Mouse (Mus musculus) left cerebral cortex, postnatal 4 days (tissue): ENCODE measurements around the gene Adtrp. TPM values are rescaled to one million over a fixed set of nuclear protein-coding genes. Genes with fewer than 3 reads are reported as not detected.
A peak's percentile ranks its signal among the peaks of the same experiment; 100 is the strongest.

Source experiments
- DNase-seq: peaks from one replicate; pipeline ENCODE4 v3.0.0-alpha.2; 2022
- intact Hi-C: fragments of 180-260 bp; cut with DNase I; formaldehyde crosslinking; loops from one replicate; pipeline ENCODE4 v1.15.1; 2025
- total RNA-seq, 2 experiments: library from RNA; stranded (reverse); gene quantifications; 2 replicates each; pipeline ENCODE4 v1.2.3; 2021

Adtrp gene
- total RNA-seq, 2 experiments from 2014 or later, result not detected

DNA sequence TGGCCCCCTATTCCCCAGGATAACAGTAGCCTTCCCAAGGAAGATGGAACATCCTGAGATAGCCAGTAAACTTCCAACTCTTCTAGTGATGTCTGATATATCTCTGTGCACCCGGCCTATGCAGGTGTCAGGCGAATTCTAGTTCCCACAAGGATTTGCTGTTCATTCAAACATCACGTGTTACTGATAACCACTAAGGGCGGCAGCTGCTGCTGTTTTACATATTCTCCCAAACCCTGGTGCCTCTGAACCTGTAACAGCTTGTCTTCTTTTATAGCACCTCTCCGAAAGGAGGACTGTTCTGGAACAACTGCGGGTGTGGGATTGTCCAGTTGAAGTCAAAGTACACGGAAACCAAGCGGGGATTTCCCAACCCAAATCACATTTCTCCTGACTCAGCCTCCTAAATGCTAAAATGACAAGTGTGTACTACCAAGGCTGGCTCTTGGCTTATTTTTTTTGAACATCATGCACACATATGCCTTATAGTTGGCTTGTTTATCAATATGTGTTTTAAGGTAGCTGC lies 13.8 kb downstream of the Adtrp start:
- no peak for DNase-seq
- intact Hi-C loops, result no loop called here

DNA sequence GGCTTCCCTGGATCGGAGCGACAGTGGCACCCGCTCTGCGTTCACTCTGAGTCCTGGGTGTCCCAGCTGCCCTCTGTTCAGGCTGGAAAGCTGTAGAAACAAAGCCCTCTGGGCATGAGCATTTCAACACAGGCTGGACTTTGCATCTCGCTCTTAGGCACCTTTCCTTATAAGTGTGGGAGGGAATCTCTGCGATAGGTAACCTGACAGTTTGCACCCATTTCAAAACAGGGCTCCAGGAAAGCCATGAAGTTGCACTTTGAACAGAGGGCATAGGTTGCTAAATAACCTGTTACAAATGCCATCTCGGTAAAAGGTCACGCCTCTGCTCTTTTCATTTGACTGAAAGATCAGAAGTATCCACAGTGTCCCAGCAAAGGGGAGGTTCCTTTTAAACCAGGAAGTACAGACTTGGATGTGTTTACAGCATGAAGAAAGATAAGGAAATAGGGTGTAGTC lies 19.2 kb downstream of the Adtrp start:
- intact Hi-C loops, result no loop called here
- no peak for DNase-seq

DNA sequence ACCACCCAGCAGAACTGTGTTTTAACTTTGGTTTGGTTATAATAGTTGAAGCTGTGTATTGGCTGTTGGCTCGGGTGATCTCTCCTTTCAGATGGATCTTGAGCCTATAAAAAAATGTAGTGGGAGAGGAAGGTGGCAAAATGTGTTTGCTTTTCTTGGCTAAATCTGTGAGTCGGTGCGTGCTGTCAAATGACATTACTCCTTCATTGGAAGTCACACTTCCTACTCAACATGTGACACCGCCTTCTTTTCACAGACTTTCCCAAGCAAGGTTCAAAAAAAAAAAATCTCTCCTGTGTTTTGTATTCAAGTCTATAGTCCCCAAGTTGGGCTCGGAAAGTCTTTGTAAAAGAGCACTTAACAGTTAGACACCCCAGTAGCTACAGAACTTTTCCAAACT lies 19.9 kb downstream of the Adtrp start:
- intact Hi-C loops, result no loop called here
- DNase-seq, result no peak

DNA sequence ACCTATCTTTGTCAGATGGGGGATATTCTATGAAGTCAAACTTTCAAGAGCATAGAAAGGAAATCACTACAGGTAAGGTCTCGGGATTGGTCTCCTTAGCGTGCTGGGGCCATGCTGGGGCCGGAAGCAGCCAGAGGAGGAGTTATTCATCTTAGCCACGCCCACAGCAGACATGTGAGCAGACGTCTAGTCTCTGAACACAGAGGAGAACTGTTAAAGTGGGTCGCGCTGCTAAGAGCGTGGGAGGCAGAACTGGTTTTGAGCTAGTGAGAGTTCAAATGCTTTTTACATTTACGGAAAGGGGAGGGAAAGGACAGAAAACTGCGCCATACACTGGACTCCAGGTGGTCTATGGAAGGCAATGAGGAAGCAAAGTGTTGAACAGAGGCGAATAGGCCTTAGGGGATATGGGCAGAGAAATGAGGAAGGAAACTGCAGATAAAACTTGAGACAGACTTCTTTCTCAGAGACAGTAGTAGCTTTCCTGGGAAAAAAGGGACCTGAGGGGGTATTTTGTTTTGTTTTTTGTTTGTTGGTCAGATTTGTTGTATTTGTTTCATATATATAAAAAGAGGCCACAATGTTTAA lies 22.0 kb downstream of the Adtrp start:
- no peak for DNase-seq
- intact Hi-C loops, result no loop called here

DNA sequence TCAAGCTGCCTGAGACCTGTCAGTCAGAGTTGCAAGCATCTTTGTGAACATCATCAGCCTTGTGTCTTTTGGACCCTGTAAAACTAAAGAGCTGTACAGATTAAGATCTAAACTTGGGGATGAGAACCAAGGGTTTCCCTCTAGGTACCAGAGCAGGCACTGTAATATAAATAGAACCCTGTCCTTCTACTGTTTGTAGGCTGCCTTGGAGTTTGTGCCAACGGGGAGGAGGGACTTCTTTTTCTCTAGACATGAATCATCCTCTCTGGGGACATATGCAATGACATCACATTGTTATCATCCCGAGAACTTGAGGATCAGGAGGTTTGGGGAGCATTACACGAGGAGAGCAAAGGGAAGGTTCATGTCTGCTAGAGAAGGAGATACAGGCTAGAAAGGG lies 24.4 kb downstream of the Adtrp start:
- DNase-seq, result no peak

DNA sequence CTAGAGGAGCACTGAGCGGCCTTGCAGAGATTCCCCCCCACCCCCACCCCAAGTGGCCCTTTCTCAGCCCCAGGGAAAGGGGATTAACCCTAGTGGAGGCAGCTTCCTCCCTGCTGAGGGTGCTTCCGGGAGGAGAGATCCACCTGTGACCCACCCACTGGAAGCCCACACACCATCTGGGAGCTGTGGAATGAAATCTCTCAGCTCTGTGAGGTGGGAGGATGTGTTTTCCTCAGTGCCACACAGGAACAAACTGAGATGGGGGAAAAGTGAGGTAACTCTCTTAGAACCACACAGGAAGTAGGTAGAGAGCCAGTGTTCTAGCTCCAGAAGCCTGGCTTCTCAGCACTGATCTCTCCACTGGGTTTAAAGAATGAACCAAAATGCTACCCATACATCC lies 24.9 kb downstream of the Adtrp start:
- no peak for DNase-seq
- intact Hi-C loops, result no loop called here

More for the DNA sequence above, 24.4 kb downstream of the Adtrp start:
- intact Hi-C loops, result no loop called here

DNA sequence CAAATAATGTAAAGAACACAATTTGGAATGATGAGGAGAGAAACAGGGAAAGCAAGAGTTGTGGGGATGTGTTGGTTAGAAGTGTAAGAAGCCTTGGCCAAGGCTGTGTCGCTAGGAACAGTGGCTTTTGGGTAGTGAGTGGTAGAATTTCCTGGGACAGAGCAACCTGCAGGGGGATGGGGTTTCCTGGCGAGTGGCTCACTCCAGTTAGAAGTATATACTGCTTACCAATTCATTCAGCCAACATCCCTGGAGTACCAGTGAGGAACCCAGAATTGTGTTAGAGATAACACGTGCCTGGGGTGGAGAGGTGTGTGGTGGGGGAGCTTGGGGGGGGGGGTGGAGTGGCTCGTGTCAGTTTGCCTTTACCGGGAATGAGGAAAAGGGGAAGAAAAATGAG lies 25.4 kb downstream of the Adtrp start:
- intact Hi-C loops, result no loop called here
- no peak for DNase-seq

DNA sequence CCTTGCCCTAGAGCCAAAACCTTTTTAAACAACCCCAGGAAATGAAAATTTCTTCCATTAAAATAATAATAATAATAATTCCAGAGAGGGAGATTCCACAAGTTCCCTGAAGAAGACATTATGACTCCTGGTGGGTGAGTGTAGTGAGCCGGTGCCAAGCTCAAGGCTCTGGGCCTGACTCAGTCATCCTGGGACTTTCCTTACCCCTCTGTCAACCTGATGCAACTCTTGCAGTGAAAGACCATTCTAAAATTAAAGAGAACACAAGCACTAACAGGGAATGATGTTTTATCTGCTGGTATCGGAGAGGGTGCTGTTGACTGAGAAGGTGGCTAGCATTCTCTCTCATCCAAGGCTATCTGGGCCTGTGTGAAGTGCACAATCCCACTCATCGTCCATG lies 26.5 kb downstream of the Adtrp start:
- intact Hi-C loops, result no loop called here
- no peak for DNase-seq

DNA sequence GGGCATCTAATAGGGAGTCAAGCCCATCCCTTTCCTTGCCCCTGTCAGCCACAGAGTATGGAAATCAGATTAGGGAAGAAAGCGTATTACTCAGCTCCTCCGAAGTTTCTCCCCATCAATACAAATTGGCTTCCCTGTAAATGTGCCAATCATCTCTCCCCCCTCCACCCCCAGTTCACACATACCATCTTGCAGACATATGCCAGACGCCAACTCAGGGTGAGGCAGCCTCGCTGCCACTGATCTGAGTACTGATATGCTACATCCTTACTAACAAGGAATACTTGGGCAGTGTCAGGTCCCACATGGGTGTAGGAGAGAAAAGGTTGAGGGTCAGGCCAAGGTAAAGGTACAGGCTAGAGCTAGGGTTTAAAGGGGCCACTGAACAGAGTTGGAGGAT lies 27.6 kb downstream of the Adtrp start:
- intact Hi-C loops, result no loop called here
- DNase-seq, result no peak

DNA sequence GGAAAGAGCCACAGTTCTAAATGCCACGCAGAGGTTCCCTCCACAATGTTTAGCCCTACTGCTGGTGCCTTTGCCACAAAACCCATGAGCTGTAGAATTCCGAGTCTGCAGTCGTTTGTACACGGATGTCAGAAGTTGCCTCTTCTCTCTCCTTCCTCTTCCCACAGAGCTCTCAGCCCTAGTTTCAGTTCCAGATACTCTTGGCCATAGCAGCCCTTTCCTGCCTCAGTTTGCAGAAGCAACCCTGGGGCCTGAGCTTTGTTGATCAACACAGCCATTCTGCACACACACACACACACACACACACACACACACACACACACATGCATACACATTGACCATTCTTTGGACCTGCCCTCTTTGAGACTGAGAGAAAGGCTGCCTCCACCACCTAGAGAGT lies 28.0 kb downstream of the Adtrp start:
- DNase-seq, result no peak
- intact Hi-C loops, result no loop called here

DNA sequence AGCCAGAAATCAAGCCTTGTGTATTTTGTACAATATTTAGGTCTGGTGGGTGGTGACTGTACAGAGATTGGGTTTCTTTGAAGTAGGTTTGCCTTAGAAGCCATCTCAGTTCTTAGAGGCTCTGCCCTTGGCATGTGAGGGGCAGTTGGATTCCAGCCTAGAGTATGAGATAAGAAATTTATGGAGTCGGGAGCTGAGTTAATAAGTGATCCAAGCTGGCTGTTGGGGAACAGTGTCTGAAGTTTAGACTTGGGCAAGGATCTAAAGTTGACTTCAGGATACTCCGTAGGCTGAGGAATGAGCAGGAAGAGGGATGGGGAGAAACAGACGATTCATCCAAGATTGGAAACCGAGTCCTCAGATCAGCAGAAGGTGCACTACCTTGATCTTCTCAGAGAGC lies 29.9 kb downstream of the Adtrp start:
- intact Hi-C loops, result no loop called here
- DNase-seq, result no peak

DNA sequence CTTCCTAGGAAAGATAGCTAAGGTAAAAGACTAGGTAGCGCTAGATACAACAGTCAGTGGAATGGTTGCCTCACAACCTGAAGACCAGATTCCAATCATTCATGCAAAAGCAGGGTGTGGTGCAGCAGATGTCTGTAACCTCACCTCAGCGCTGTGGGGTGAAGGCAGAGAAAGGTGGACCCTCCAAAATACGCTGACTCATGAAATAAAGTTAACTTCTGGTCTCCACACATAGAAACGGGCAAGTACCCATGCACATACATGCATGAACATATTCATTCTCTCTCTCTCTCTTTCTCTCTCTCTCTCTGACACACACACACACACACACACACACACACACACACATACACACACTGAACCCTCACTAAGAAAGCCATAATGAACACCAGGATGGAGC lies 30.8 kb downstream of the Adtrp start:
- intact Hi-C loops, result no loop called here
- DNase-seq, result no peak

DNA sequence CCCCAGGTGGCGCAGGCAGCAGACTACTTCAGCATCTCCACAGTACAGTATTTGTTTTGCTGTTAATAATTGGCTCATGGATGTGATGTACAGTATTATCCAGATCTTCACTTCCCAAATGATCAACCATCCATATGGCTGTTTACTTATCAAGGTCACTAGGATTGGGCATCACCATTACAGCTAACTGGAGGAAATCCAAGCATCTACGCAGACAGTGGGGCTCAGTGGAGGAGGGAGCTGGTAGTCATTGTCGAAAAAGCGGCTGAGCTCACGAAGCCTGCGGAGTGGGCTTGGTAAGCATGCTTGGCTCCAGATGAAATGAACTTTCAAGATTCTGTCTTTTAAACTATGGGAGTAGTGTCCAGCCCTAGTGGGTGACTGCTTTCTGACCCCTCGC lies 36.7 kb downstream of the Adtrp start:
- DNase-seq, result no peak
- intact Hi-C loops, result no loop called here

DNA sequence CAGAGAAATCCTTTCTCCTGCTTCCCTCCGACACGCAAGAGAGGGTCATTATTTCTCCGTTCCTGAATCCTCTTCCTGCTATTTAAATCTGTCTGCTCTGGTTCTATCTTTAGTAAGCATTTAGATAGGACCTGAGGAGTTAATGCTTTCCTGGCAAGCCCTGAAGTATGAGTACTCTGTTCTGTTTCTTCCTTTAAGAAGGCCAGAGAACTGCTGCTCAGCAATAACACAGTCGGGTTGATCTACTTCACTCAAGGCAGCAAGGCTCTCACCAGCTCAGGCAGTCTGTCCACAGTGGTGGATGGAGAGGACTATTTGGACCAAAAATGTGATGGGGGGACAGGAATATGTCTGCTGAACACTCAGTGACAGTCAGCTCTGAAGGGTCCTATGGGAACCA lies 39.7 kb downstream of the Adtrp start:
- intact Hi-C loops, result no loop called here
- no peak for DNase-seq

DNA sequence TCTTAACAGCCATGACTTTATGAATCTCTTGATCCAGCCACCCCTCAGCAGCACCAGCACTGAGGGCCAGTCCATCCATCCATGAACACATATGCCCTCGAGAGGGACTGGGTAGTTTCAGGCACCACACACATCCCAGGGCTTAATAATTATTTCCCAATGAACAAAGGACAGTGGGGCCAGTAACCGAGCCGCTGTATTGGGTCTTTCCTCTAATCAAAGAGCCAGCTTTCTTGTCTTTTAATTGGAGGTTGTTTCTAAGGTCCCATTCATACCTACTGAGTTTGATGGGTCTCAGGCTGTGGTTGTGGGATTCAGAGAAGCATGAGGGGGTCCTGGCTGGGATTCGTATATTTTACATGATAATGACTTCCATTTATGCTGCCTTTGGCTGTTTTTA lies 40.2 kb downstream of the Adtrp start:
- DNase-seq, result no peak
- intact Hi-C loops, result no loop called here

DNA sequence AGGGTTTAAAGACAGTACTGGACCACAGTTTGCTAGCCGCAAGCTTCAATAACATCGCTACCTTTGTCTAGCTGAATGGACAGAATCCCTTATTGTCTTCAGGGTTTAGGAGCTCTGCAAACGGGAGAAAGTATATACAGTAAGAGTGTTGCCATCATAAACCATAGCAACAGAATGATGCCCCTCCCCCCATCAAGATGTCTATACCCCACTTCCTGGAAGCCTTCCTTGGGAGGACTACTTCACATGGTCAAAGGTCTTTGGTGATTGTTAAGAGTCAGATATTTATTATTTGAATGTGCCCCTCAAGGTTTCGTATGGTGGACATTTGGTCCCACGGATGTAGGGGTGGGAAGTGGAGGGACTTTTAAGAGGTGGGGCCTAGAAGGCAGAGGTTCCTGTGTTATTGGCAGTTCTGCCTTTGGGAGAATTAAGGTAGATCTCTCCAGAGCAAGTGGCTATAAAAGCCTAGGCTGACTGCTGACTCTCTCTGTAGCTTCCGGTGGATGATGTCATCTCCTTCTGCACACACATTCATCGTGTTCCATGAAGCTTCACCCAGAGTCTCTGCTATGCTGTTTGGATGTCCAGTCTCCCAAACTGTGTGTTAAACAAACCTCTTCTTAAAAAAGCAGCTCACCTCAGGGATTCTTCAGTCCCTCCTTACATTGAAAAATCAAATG lies 42.2 kb downstream of the Adtrp start:
- DNase-seq, result no peak
- intact Hi-C loops, result no loop called here

DNA sequence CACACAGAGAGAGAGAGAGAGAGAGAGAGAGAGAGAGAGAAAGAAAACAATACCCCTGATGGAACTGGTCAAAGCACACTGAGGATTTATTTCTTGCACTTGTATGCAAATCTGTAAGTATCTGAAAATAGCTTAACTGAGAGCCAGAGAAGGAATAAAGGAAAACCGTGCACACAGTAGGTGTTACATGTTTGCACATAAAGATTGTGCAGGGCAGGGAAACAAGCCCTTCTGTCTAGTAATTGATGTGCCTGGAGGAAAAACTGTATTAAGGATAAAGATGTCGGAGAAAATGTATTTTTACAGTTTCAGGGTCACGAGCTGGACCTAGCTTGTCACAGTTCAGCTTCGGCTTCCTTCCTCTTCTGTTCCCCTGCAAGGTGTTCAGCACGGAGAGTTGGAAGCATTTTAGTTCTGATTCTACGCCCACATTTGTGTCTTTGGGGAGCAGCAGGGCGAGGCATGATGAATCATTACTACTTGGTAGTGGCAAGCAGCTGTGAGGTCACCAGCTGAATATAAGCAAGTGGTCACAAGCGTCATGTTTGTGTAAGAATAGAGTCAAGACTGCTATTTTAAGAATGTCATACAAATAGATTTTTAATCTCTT lies 43.7 kb downstream of the Adtrp start:
- no peak for DNase-seq
- intact Hi-C loops, result no loop called here

DNA sequence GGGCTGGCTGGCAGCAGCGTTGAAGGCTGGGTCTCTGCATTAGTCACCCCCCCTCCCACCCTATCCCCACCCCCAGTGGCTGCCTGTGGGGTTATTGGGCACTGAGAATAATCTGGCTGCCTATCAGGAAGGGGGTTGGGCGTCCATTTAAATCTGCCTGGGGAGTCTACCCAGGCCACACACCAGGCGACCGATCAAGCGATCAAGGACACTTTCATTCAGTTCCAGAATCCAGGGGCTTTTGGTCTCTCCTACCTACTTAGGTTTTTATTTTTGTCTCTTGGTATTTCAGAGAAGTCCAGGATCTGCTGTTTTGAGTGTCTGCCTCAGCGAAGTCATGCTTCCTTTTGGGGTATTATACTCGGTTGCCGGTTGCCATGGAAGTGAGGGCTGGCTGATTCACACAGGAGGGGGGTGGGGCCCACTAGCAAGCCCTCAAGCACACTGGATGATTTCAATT lies 46.3 kb downstream of the Adtrp start:
- DNase-seq, result peak; percentile 69
- intact Hi-C loops, result no loop called here

DNA sequence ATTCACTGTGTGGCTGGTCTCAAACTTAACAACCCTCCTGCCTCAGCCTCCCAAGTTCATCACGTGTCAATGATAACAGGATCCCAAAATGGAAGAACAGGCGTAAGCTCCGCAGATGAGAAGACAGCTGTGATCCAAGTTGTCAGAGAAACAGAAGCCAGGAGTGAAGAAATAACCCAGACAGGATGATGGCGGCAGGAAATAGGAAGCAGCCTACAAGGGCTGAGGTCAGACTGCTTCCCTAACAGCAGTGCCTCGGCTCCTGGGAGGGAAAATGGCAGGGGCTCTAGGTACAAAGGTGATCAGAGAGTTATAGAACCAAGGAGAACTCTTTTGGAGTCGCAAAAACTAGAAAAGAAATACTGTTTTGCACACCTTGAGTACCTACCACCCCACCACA lies 54.6 kb downstream of the Adtrp start:
- no peak for DNase-seq
- intact Hi-C loops, result no loop called here

DNA sequence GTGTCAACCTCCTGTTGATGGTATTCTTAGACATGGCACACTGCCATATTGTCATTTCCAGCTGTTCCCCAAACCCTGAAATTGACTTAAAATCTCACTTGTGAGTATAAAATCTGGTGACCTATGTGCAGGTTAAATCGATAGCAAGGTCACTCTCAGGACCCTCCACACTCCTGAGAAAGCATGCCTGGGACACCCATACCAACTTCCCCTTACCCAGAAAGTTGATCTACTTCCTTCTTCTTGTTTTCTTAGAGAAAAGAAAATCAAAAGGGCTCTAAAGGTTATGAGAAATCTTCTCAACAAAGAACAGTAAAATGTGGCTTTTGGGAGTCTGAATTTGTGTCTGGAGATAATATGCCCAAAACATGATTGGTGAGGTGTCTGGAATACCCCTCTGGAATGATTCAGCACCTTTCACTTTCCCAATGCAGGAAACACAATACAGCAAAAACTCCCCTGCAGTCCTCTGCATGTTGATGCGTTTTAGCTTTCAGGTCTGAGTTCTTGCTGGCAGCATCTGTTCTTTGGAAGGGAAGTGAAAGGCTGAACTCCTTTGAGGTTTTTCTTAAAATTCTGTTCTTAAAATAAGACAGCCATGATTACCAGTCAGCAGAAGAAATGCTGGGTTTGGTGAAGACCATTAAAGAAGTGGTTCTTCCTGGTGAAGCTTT lies 59.5 kb downstream of the Adtrp start:
- intact Hi-C loops, result no loop called here
- no peak for DNase-seq

DNA sequence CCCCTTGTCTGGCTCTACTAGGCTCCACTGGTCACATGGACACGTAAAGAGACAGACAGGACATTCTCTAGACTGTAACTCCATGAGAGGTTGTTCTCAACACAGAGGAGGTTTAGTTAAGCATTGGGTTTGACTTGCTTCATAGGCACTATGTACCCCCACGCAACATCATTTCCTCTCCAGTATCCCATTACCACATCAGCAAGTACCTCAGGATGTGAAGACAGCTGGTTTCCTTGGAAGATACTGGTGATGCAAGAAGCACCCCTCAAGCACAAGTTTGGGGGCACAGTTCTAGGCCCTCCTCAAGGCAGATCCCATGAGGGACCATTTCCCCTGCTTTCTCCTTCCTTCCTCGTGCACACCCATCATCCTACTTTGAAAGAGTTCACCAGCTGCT lies 60.8 kb downstream of the Adtrp start:
- intact Hi-C loops, result no loop called here

More for the DNA sequence above, 60.8 kb downstream of the Adtrp start:
- no peak for DNase-seq
